Mouse (Mus musculus) Muller cell, postnatal 12 days (primary cell): ENCODE results near the gene Tbp.
A peak's percentile ranks its signal among the peaks of the same experiment; 100 is the strongest.
"Not testable (repeated sequence)": the region's sequence is repeated elsewhere in the genome, so short reads cannot be mapped to it uniquely, and the experiment has no call there.

ENCODE experiments used
- DNase-seq: peaks from one replicate; pipeline ENCODE4 v3.0.0-alpha.2; 2015; ENCODE audit errors: inconsistent ontology term

The Tbp gene

DNA sequence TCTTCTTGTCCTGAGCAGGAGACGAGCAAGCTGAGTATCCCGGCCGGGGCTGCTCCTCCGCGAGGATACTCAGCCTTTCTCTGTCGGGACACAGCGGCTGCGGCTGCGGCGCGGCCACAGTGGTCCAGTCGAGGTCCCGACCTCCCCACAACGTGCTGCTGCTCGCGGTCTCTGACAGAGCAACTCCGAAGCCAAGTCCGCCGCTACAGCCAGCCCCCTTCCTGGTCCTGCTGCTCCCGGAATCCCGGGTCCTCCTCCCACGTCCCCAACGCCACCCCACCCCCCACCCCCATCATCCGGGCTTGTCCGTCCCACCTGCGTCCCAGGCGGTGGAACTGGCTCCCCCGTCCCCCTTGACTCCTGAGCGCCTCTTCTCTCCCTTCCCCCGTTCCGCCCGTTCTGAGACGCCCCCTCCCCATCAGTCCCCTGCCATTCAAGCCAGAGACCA lies 36.8 kb downstream of the Tbp start:
- DNase-seq = peak; percentile 37

DNA sequence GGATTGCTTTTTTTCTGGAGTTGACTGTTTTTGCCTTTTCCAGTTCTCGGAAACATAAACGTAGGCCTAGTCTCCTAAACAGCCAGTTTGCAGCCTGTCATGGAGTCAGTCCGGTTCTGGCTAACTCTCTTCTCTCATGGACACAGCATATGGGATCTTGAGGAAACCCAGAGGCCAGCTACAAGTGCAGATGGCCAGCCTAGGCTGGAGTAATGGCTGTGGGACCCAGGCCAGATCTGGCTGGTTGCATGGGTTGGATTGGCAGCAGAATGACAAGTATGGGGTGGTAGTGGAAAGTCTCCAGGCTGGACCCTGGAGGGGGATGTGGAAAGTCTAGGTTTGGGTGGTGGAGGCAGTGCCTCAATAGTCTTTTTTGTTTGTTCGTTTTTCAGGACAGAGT lies 40.6 kb downstream of the Tbp start:
- DNase-seq = no peak

DNA sequence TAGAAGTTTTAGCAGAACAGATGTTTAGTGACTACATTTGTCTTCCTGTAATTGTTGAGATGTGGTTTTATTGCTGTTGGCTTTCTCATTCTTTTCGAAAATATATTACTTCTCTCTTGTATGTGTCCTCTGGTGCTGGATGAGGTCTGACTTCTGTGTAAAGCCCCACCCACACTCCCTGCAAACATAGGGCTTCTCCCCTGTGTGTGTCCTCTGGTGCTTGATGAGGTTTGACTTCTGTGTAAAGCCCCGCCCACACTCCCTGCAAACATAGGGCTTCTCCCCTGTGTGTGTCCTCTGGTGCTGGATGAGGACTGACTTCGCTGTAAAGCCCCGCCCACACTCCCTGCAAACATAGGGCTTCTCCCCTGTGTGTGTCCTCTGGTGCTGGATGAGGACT lies 44.2 kb downstream of the Tbp start:
- DNase-seq = not testable (repeated sequence)

DNA sequence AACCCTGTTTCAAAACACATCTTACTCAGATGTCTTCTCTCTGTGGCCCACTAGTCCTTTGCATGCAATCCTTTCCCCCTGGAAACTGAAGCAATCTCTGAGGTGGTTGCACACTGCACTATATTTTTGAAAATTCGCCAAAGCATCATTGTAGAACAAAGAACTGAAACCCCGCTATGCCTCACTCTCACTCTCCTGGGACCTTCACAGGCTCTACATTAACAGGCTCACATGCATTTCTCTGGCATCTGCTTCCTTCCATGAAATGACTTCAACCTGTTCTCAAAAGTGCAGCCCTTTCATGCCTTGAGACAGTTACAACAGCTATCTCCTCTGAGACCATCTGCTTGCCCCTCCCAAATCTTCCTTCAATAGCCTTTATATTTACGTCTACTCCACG lies 46.8 kb downstream of the Tbp start:
- DNase-seq = no peak

DNA sequence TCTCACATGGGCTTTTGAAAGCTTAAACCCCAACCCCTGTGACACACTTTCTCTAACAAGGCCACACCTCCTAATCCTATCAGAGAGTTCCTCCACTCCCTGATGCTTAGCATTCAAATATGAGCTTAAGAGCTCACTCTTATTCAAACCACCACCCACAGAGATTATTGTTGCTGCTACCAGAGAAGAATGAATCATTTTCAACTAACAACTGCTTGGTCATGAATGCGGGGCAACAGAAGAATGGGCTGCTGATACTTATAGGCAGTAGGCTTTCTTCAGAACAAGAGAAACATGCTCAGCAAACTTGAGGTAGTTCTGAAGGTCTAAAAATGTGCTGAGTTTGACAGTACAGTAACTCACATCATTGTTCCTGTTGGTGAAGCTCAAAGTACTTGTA lies 50.0 kb downstream of the Tbp start:
- no peak for DNase-seq

DNA sequence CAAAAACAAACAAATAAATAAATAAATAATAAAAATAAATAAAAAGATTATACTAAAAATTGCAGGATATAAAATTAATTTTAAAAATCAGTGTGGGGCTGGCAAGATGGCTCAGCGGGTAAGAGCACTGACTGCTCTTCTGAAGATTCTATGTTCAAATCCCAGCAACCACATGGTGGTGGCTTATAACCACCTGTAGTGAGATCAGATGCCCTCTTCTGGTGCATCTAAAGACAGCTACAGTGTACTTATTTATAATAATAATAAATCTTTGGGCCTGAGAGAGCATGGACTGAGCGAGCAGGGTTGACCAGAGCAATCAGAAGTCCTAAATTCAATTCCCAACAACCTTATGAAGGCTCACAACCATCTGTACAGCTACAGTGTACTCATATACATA lies 60.3 kb downstream of the Tbp start:
- no peak for DNase-seq

DNA sequence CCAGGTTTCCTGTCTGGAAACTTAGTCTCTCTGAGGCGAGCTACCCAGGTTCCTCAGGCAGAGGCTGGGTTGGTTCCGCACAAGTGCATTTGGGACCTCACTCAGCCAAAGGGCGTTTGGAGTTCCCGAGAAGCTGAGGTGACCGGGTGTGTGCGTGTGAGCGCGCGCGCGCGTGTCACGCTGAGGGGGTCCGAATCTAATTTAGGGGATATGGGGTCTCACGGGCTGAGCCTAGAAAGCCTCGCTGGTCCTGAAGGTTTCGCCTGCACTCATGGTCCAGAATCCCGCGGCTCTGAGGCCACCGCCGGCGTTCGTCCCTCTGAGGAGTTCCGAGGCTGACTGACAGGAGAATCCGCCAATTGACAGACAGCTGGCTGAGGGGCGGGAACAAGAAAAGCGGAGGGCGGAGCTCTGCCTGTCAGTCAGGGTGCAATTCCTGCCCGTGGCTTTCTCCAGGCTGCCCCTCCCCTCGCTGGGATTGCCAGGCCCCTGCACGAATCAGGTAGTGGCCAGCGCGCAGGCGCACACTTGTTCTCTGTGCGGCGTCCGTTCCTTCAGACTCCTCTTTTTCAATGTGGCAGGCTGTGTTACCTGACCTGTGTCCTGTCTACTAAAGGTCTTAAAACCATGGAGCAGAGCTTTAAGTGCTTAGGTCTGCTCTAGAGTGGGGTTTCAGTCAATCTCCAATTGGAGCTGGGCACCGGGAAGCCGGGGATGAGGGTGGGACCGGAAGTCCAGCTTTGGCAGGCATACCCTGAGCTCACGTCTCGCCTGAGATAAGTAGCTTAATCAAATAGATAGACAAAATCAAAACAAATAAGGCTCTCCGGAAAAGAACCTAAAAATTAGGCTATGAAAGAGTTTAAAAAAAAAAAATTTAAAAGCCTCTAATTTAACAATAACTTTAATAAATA lies 64.6 kb downstream of the Tbp start, which contains the start of gene Prdm9:
Prdm9 (minus strand) TSS at position 341 of the 914 bp plus-strand sequence.
- DNase-seq = peak; percentile 98

DNA sequence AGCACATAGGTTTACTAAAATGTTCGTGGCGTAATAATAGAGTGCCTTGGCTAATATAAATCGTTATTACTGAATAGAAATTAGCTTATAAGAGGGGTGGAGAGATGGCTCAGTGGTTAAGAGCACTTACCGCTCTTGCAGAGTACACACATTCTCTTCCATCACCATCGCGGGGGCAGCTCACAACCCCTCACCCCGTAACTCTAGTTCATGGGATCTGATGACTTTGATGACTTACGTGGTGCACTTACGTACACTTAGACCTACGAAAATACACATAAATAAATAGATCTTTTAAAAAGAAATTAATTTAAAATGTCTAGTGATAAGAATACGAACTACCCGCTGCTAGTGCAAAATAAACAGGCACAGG lies 65.2 kb downstream of the Tbp start:
- DNase-seq = no peak

DNA sequence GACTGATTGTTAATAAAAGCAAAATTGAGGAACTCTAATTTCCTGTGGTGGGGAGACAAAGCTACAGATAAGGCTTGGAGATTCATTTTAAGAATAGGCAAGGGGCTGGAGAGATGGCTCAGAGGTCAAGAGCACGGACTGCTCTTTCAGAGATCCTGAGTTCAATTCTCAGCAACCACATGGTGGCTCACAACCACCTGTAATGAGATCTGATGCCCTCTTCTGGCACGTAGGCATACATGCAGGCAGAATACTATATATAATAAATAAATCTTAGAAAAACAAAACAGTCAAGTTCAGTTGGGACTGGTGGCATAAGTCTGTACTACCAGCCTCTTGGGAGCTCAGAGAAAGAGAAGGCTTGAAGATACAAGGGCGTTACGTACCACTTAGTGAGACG lies 67.2 kb downstream of the Tbp start:
- no peak for DNase-seq

DNA sequence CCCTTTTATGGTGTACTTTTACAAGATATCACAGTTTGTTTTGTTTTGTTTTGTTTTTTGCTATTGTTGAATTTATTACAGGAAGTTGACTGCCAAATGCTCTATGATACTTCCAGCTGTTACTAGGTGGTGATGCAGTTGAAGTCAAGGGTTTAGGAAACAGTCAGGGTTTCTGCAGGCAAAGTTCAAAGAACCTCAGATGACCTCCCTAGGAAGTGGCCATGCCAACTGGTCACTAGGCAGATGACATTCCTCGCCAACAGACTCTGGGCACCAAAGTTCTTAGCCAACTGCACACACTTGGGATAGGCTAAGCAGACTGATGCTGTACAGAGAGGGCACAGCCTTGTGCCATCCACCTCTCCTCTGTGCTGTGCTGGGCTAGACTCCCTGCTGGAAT lies 75.4 kb downstream of the Tbp start:
- no peak for DNase-seq

DNA sequence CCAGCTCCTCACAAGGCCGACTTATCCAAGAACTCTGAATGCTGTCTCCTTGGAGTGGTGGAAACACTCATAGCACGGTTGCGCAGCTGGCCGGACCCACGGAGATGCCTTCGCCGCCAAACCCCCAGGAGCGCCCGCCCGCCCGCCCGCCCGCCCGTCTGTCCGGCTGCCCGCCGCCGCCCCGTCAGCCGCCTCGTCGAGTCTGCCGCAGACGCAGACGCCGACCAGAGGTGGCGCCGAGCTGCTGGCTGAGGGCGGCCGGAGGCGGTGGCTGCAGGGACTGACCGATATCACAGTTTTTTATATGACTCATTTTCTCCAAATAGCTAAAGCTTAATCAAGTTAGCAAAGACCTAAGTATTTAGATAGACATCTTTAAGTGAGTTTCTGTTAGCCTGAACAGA lies 77.6 kb downstream of the Tbp start:
- DNase-seq = peak; percentile 69
